Mouse (Mus musculus): ENCODE measurements around the gene Bpifb9b.
"Not testable (repeated sequence)": the region's sequence is repeated elsewhere in the genome, so short reads cannot be mapped to it uniquely, and the experiment has no call there.

Gene Bpifb9b

DNA sequence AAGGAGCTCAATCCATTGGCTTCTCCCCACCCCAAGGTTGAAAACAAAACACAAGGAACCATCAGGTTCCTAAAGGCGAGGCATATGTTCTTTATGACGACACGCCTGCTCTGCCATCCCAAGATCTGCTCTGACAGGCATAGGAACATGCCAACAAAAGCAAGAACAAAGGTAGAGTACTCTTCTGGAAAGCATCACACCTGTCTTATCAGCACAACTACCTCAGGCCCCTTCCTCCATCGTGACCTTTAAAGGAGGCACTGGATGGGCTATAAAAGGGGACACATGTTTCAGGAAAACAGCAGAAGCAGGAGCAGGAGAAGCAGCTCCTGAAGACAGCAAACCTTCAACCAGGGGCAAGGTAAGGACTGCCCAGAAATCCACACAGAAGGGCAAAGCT lies at the start of gene Bpifb9b:
Gene Bpifb9b, plus strand, starts transcription at position 301 of the 400 bp plus-strand sequence.
- CTCF ChIA-PET: not testable (repeated sequence)

DNA sequence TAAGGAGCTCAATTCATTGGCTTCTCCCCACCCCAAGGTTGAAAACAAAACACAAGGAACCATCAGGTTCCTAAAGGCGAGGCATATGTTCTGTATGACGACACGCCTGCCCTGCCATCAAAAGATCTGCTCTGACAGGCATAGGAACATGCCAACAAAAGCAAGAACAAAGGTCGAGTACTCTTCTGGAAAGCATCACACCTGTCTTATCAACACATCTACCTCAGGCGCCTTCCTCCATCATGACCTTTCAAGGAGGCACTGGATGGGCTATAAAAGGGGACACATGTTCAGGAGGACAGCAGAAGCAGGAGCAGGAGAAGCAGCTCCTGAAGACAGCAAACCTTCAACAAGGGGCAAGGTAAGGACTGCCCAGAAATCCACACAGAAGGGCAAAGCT lies 49.5 kb upstream of the Bpifb9b start, which contains the start of gene Bpifb9a:
Gene Bpifb9a, plus strand, starts transcription at position 301 of the 400 bp plus-strand sequence.
- CTCF ChIA-PET: not testable (repeated sequence)

DNA sequence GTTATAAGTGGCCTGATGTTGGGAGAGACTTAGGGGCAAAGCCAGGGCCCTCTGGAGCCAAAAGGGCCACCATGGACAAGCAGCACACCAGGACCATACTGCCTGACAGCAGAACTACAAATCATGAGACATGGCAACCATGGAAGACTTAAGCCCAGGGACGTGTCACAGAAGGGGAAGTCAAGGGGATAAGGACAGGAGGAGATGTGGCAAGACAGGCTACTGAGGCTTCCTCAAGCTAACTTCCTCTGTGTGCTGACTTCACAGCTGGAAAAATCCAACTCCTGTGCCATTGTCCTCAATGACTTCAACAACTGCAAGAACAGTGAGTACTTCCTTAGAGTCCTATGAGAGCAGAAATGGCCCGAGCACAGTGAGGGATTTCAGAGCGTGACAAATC lies 42.6 kb upstream of the Bpifb9b start:
- CTCF ChIA-PET: not testable (repeated sequence)

DNA sequence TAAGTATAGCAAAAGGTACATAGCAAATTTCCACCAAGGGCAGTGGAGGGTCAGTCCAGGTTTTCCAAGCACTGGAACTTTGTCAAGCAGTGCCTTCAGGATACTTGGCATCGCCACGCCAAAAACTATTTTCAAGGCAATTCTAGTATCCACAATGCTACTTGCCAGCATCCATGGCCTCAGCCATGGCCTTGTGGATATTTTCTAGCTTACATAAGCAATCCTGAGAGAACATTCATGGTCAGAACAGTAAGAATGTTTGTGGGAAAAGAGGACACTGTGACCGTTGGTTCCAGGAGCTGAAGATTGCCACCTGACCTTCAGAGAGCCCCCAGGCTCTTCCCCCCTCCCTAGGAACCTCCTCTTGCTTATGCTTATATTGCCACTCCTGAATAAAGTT lies 15.2 kb upstream of the Bpifb9b start:
- CTCF ChIA-PET: not testable (repeated sequence)

DNA sequence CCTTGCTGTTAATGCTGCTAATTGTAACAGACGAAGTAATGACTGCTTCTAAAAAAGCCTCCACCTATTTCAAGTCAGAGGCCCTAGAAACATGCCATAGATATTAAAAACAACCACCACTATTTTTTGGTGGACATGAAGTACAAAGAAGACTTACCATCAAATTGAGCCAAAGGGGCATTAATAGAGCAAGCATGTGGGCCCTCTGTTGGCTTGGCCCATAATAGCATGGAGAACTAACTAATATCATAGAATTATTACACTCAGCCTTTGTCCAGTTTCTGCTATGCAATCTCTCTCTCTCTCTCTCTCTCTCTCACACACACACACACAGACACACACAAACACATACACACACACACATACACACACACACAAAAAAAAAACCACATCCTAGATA lies 14.2 kb upstream of the Bpifb9b start:
- CTCF ChIA-PET: no interaction called here

DNA sequence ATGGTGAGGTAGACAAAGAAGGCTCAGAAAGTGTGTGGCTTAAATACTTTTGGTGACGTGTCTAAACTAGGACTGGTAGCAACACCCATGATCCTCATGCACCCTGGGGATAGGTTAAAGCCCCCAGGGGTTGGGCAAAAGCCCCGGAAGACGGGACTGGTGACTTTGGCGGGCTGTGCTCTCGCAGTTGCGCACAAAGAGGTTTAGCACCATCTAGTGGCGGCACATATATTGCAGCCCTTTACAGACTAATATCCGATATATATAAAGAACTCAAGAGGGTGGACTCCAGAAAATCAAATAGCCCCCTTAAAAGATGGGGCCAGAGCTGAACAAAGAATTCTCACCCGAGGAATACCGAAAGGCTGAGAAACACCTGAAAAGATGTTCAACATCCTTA lies 12.3 kb upstream of the Bpifb9b start:
- CTCF ChIA-PET: not testable (repeated sequence)

DNA sequence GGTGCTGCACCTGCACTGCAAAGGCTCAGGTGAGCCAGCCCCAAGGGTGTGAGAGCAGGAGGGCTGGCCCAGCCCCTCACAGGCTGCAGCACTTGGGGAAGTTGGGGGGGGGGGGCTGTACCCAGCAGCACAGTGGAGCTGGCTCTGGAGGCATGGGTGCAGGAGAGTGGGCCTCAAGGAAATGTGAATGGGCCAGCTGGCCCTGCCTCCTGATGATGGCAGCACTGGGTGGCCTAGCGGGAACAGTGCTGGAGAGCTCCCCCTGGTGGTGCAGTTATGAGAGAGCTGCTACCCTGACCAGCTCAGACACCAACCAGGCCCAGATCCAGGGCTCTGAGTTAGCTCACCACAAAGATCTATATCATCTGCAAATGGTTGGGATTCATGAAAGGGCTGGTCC lies 6.5 kb upstream of the Bpifb9b start:
- CTCF ChIA-PET: no interaction called here

DNA sequence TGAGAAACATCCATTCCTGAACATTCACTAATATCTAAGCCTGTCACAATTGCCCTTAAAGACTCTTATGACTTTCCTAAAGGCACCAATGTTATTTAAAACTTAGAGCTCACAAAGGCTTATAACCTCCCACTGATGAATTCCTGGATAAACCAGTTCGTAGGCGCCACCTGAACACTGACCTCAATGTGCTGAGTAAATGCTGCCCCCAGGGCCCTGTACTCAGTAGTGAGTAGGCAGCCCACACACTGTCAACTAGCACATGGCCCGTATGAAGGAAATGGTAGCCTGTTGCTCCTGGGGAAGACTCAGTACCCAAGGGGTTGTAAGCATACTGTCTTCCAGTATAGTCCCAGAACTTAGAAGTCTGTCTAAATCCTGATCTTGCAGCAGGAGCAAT lies 5.3 kb upstream of the Bpifb9b start:
- CTCF ChIA-PET: interaction anchor here (0.6 kb wide), 1 partner anchor 122 kb away, joined by 3 read pairs; no protein-coding TSS in a partner anchor

DNA sequence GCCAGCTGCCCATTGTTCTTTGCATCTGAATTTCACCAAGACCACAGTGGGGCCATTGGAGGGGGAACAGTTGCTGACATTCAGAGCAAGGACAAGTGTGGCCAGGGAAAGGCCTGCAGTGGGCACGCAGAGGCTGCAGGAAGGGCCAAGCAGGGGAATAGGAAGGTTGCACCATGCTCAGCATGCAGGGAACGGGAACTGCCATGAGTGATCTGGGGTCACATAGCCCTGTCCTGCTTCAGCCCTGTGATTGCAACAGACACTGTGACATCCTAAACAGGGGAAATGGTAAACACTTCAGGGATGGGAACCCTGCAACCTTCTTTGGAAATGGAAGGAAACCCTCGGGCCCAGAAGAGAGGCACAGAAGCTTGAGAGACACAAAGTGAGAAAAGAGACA lies 2.4 kb upstream of the Bpifb9b start:
- CTCF ChIA-PET: not testable (repeated sequence)

DNA sequence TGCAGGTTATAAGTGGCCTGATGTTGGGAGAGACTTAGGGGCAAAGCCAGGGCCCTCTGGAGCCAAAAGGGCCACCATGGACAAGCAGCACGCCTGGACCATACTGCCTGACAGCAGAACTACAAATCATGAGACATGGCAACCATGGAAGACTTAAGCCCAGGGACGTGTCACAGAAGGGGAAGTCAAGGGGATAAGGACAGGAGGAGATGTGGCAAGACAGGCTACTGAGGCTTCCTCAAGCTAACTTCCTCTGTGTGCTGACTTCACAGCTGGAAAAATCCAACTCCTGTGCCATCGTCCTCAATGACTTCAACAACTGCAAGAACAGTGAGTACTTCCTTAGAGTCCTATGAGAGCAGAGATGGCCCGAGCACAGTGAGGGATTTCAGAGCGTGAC lies 6.7 kb downstream of the Bpifb9b start:
- CTCF ChIA-PET: not testable (repeated sequence)

DNA sequence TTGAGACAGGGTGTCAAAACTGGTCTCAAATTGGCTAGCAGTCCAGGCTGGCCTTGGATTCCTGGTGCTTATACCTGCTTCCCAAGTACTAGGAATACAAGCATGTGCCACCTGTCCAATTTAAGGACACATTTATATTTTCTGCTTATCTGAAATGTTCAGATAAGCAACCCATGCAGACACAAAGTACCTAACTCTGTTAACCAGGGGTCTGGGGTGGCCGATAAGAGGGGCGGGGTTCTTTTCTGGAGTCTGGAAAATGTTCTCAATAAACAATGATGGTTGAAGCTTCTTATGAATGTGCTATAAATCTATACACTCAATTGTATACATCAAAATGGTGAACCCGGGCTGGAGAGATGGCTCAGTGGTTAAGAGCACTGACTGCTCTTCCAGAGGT lies 19.8 kb downstream of the Bpifb9b start:
- CTCF ChIA-PET: no interaction called here

DNA sequence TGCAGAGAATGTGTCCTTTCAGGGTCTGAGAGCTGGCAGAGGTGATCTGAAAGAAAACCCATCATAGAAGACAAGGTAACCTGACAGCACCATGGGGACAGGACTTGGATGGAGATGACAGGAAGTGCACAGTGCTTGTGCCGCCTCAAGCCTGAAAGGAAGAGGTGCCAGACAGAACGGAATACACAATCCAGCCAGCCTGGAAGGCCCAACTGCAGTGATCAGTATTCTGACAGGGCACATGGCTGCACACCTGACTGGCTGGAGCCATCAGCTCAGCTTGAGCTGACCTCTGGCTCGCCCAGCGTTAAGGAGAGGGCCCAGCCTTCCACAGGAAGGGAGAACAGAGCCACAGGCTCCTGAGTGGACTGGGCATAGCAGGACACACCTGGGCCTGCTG lies 28.5 kb downstream of the Bpifb9b start:
- CTCF ChIA-PET: no interaction called here

DNA sequence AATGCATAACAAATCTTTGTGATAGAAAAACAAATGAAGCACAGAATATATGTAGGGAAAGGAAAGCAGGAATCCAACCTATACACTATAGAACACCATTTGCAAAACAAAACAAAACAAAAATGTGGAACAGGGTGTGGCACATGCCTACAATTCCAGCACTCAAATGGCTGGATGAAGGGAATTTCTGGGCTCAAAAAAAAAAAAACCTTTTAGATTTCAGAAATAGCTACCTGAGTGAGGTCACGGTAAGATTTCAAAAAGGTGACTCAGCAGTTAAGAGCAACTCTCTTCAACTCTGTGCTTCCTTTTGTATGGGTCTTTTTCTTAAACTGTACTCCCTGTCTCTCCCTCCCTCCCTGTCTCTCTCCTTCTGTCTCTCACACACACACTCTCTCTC lies 31.1 kb downstream of the Bpifb9b start:
- CTCF ChIA-PET: no interaction called here

DNA sequence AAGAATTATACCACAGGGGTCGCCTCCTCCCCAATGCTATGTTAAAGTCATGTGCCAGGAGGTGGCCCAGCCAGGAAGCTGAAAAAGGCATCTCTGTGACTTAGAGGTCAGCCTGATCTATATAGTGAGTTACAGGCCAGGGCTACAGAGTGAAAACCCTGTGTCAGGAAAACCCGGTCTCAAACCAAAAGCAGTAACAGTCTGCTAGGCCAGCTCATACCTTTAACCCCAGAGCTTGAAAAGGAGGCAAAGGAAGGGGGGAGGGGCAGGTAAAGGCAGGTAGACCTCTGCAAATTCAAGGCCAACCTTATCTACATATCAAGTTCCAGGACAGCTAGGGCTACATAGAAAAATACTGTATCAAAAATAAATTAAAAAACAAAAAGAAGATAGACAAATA lies 32.3 kb downstream of the Bpifb9b start:
- CTCF ChIA-PET: no interaction called here

DNA sequence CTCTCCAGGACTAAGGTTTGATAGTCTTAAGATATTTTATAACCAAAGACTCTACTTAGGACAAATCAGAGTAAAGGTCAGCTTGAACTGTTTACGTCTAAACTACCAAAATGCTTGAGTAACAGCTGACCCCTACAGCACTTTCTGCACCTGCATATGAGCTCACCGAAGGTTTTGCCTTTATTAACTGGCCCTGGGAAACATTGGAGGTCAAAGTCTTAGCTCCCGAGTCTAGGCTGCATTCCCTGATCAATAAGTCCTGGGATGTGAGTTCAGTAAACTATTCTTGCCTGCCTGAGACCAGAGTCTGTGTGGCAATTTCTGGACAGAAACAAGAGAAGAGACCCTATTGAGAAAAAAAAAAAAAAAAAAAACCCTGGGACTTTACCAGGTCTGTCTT lies 41.1 kb downstream of the Bpifb9b start:
- CTCF ChIA-PET: interaction anchor here (0.6 kb wide), 1 partner anchor 218 kb away, joined by 3 read pairs; no protein-coding TSS in a partner anchor

DNA sequence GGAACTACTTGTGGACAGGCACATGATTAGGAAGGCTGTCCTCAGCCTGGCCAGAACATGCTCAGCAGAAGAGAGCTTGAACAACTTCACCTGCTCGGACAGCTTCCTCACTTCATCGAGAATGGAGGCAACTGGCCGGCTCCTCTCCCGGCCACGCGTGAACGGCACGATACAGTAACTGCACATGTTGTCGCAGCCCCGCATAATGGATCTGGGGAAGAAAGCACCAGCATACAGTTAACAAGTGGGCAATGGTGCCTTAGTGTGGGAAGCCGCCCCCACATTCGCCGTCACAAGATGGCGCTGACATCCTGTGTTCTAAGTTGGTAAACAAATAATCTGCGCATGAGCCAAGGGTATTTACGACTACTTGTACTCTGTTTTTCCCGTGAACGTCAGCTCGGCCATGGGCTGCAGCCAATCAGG lies 47.0 kb downstream of the Bpifb9b start:
- CTCF ChIA-PET: not testable (repeated sequence)

DNA sequence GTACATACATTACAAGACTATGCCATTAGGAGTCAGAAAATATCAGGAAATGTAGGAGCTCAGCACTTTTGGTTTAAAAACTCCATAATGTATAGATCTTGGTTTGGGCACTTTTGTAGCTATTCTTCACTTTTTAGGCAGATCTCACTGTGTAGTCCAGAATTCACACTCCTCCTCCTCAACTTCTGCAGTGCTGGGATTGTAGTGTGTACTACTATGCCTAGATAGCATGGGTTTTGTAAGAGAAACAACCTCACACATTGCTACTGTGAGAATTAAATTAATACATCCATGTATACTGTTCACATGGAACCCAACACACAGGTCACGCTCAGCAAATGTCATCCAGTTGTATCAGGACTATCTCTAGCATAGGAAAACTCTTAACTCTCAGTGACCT lies 60.5 kb downstream of the Bpifb9b start:
- CTCF ChIA-PET: no interaction called here
